Mouse (Mus musculus) lung, adult 2 months (tissue): ENCODE measurements at regions not wholly inside any gene's neighbourhood (a gene's known extent, or its start where the extent isn't known, plus 50 kb on each side); places are given as distances from the start of the nearest gene placed in this dataset.

Experiments used
- CTCF ChIP-seq: fragments of 200-500 bp; IDR thresholded peaks from 2 replicates; pipeline ENCODE4 v1.5.1; 2011; ENCODE audit warnings: mild to moderate bottlenecking, low read length, control low read depth; ENCODE audit not compliant: insufficient read depth
- POLR2A ChIP-seq: fragments of 200-500 bp; IDR thresholded peaks from 2 replicates; pipeline ENCODE4 v1.6.1; 2011; ENCODE audit warnings: low read depth, mild to moderate bottlenecking, control low read depth, low read length, borderline replicate concordance; ENCODE audit errors: extremely low read depth

DNA sequence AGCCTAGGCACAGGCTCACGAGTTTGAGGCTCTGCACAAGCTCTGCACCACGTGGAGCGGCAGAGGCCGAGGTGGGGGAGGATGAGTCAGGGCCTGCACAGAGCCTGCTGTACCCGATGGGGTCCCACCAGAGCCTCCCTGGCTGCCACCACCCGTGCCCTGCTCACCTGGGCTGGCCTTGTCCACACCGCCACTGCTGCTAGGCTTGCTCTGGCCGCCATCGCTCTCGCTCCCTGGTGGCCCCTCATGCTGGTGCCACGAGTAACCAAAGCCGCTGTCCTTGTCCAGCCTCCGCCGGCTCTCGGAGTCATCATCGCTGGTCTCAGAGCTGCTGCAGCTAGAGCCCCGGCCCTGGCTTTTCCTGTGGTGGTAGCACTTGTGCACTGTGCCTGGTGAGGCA, 386.8 kb downstream of the Gm8797 start:
- TF ChIP-seq CTCF = no peak
- no peak for TF ChIP-seq POLR2A
